Comparison of ENCODE assay signal across 13 mouse cellular contexts in the genomic region with DNA sequence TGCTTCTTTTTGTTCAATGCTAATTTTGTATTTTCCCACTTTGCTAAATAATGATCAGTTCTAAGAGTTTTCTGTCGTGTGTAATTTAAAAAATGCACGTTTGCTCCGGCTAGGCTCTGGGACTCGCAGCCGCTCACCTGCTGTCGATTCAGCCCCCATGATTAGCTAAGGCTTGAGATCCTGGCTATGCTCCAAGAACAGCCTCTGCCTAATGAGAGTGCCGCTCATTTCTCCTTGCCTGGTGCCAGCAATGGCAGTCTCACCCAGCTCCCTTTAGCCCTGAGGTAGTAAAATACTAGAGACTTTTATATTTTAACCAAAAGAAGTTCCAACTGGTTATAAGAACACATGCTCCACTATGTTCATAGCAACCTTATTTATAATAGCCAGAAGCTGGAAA. TPM values are rescaled to one million over a fixed set of nuclear protein-coding genes. Genes with fewer than 3 reads are reported as not detected.
DNase-seq lines count a peak whose midpoint lies in the region; ATAC-seq and TF ChIP-seq lines count a peak whose summit lies in the region.
"Had no signal": no experiment of that assay in that cellular context is flagged by ENCODE, and none has a peak within 500 bp of the region (broad histone marks: within the 10 kb centered on the region; RNA-seq: fewer than 3 reads in every experiment).

No protein-coding gene starts in this region.

- no peaks in the 10 kb centered on the region for H3K27me3 ChIP-seq in midbrain, embryonic 16.5 days (ENCODE audit: control insufficient read depth, insufficient read depth, low read depth, low read length)
- H3K27me3 ChIP-seq in midbrain, embryonic 11.5 days (ENCODE audit: control insufficient read depth, insufficient read depth, low read length), result no peaks in the 10 kb centered on the region
- no peaks in the 10 kb centered on the region for H3K27me3 ChIP-seq in forebrain, postnatal 0 days (ENCODE audit: insufficient read depth, low read length)
- no peaks in the 10 kb centered on the region for H3K27me3 ChIP-seq in limb, embryonic 14.5 days (ENCODE audit: control insufficient read depth, insufficient read depth, low read length)
- H3K27me3 ChIP-seq: embryonic facial prominence, embryonic 15.5 days had no signal

- H3K4me2 ChIP-seq in midbrain, embryonic 16.5 days (ENCODE audit: low read length), result no peak overlapping the region
- no peak overlapping the region for H3K4me2 ChIP-seq in midbrain, embryonic 11.5 days
- no peak overlapping the region for H3K4me2 ChIP-seq in forebrain, postnatal 0 days (ENCODE audit: low read depth)
- H3K4me2 ChIP-seq in limb, embryonic 14.5 days (replicated peaks; ENCODE audit: low read depth, low read length, severe bottlenecking), result no peak overlapping the region
- H3K4me2 ChIP-seq: embryonic facial prominence, embryonic 15.5 days had no signal

- no peak for TF ChIP-seq POLR2A in limb, embryonic 14.5 days (IDR thresholded peaks at IDR 0.05; ENCODE audit: borderline replicate concordance, extremely low read depth, insufficient read depth, insufficient read length)

- TF ChIP-seq CTCF in forebrain, postnatal 0 days (IDR thresholded peaks at IDR 0.05; ENCODE audit: low read depth), result no peak

- no peaks in the 10 kb centered on the region for H3K9me3 ChIP-seq in midbrain, embryonic 16.5 days (replicated peaks; ENCODE audit: control insufficient read depth, low read length, poor library complexity, severe bottlenecking)
- H3K9me3 ChIP-seq in midbrain, embryonic 11.5 days (ENCODE audit: control insufficient read depth, low read length), result no peaks in the 10 kb centered on the region
- H3K9me3 ChIP-seq in forebrain, postnatal 0 days (ENCODE audit: low read length), result no peaks in the 10 kb centered on the region
- H3K9me3 ChIP-seq in limb, embryonic 14.5 days (ENCODE audit: control insufficient read depth, low read length), result no peaks in the 10 kb centered on the region
- H3K9me3 ChIP-seq: embryonic facial prominence, embryonic 15.5 days had no signal

- H3K9ac ChIP-seq in midbrain, embryonic 16.5 days (ENCODE audit: low read depth, low read length), result no peak overlapping the region
- H3K9ac ChIP-seq in midbrain, embryonic 11.5 days (ENCODE audit: low read length), result no peak overlapping the region
- H3K9ac ChIP-seq in forebrain, postnatal 0 days, result no peak overlapping the region
- no peak overlapping the region for H3K9ac ChIP-seq in limb, embryonic 14.5 days (ENCODE audit: low read depth, low read length, severe bottlenecking)
- H3K9ac ChIP-seq: embryonic facial prominence, embryonic 15.5 days had no signal

- peak; percentile 2 to 6 for DNase-seq in heart, adult 18-20 months
- DNase-seq in heart, postnatal 36 days, result no peak
- DNase-seq in midbrain, embryonic 11.5 days (ENCODE audit: low spot score, missing footprints), result no peak
- peak; percentile 56 for DNase-seq in forebrain, postnatal 0 days
- peak; percentile 54 for DNase-seq in limb, embryonic 14.5 days (ENCODE audit: low spot score)
- no peak for DNase-seq in adrenal gland, adult 8-10 months
- DNase-seq in gastrocnemius, postnatal 36 days, result no peak
- DNase-seq: gastrocnemius, postnatal 25 days; heart, postnatal 14 days had no signal

- intact Hi-C loops in heart, postnatal 36 days (cut with DNase I), result no loop called here
- intact Hi-C loops in gastrocnemius, postnatal 36 days (cut with DNase I), result no loop called here

- peak; percentile 64; the same call in 1 of the 2 replicates for ATAC-seq in midbrain, embryonic 16.5 days
- no peak for ATAC-seq in midbrain, embryonic 11.5 days (ENCODE audit: low FRiP score)
- ATAC-seq in forebrain, postnatal 0 days, result peak; percentile 42; the same call in 1 of the 2 replicates
- ATAC-seq in limb, embryonic 14.5 days (ENCODE audit: low FRiP score, low read depth), result 0 out of 2 replicates have a peak, but pooled peaks have one; percentile 15

- H3K4me3 ChIP-seq in midbrain, embryonic 16.5 days (ENCODE audit: low read depth, low read length), result no peak overlapping the region
- no peak overlapping the region for H3K4me3 ChIP-seq in midbrain, embryonic 11.5 days (ENCODE audit: low read depth, low read length)
- H3K4me3 ChIP-seq in forebrain, postnatal 0 days (ENCODE audit: low read depth, low read length), result no peak overlapping the region
- no peak overlapping the region for H3K4me3 ChIP-seq in limb, embryonic 14.5 days (replicated peaks; ENCODE audit: low read length)
- H3K4me3 ChIP-seq: embryonic facial prominence, embryonic 15.5 days had no signal

- no peaks in the 10 kb centered on the region for H3K36me3 ChIP-seq in midbrain, embryonic 16.5 days (ENCODE audit: control insufficient read depth, insufficient read depth, low read length)
- H3K36me3 ChIP-seq in midbrain, embryonic 11.5 days (ENCODE audit: control insufficient read depth, insufficient read depth, low read length), result no peaks in the 10 kb centered on the region
- H3K36me3 ChIP-seq in forebrain, postnatal 0 days (ENCODE audit: insufficient read depth), result no peaks in the 10 kb centered on the region
- H3K36me3 ChIP-seq in limb, embryonic 14.5 days (ENCODE audit: control insufficient read depth, insufficient read depth, low read length), result no peaks in the 10 kb centered on the region
- H3K36me3 ChIP-seq: embryonic facial prominence, embryonic 15.5 days had no signal

- H3K4me1 ChIP-seq in midbrain, embryonic 16.5 days (ENCODE audit: control insufficient read depth, insufficient read depth, low read length), result no peaks in the 10 kb centered on the region
- H3K4me1 ChIP-seq in midbrain, embryonic 11.5 days (ENCODE audit: control insufficient read depth, insufficient read depth, low read length), result no peaks in the 10 kb centered on the region
- H3K4me1 ChIP-seq in forebrain, postnatal 0 days (ENCODE audit: insufficient read depth), result no peaks in the 10 kb centered on the region
- H3K4me1 ChIP-seq in limb, embryonic 14.5 days (ENCODE audit: control insufficient read depth, insufficient read depth, low read length), result no peaks in the 10 kb centered on the region
- H3K4me1 ChIP-seq: embryonic facial prominence, embryonic 15.5 days had no signal

- 54% methylated on average over 7 of the region's 7 CpGs for WGBS in midbrain, embryonic 16.5 days
- 91% methylated on average over 7 of the region's 7 CpGs for WGBS in midbrain, embryonic 11.5 days
- 15% methylated on average over 7 of the region's 7 CpGs for WGBS in forebrain, postnatal 0 days
- WGBS in limb, embryonic 14.5 days, result 32% methylated on average over 7 of the region's 7 CpGs

- no peak overlapping the region for H3K27ac ChIP-seq in midbrain, embryonic 16.5 days (ENCODE audit: low read length)
- H3K27ac ChIP-seq in midbrain, embryonic 11.5 days (ENCODE audit: low read depth, low read length), result no peak overlapping the region
- H3K27ac ChIP-seq in forebrain, postnatal 0 days (ENCODE audit: low read depth, low read length), result peak overlapping the region; percentile 50; the same call in 1 of the 2 replicates
- H3K27ac ChIP-seq in limb, embryonic 14.5 days (replicated peaks; ENCODE audit: low read depth, low read length), result no peak overlapping the region
- H3K27ac ChIP-seq: embryonic facial prominence, embryonic 15.5 days had no signal

RNA-seq across cellular contexts. Expression of a gene that starts 56.4 kb away (rescaled TPM):
- not detected for total RNA-seq in heart, adult 18-20 months (2021)
- total RNA-seq in heart, postnatal 36 days (2021), result not detected
- not detected in 2 replicates for polyA plus RNA-seq in midbrain, embryonic 16.5 days (2015; fragmentation: Nextera tagmentation; extraction: Ambion mirVana)
- not detected in 2 replicates for polyA plus RNA-seq in midbrain, embryonic 11.5 days (2014; fragmentation: Nextera tagmentation; extraction: Ambion mirVana)
- total RNA-seq in forebrain, postnatal 0 days (2014; rRNA removed), result not detected in 2 replicates
- polyA plus RNA-seq in forebrain, postnatal 0 days (2015; fragmentation: Nextera tagmentation; extraction: Ambion mirVana), result not detected in 2 replicates
- not detected in 2 replicates for polyA plus RNA-seq in limb, embryonic 14.5 days (2012; rRNA removed)
- not detected in 2 replicates for polyA plus RNA-seq in limb, embryonic 14.5 days (2014; fragmentation: Nextera tagmentation; extraction: Ambion mirVana)
- total RNA-seq in adrenal gland, adult 8-10 months (2022), result not detected
- not detected for total RNA-seq in gastrocnemius, postnatal 36 days (2021)
- total RNA-seq: gastrocnemius, postnatal 25 days; heart, postnatal 14 days; left cerebral cortex, postnatal 10 days had no signal
- polyA plus RNA-seq: embryonic facial prominence, embryonic 15.5 days; lung, embryonic 16.5 days had no signal

Comparison
In these comparisons a context has a peak if more than half of its experiments do, and no peak if none do; other contexts are left out.
1. DNase-seq: peak in heart, adult 18-20 months (2 of 2), forebrain, postnatal 0 days (single experiment) and limb, embryonic 14.5 days (single experiment); none in heart, postnatal 36 days (0 of 2), midbrain, embryonic 11.5 days (single experiment), adrenal gland, adult 8-10 months (single experiment) and gastrocnemius, postnatal 36 days (0 of 2).